ENCODE assay signal across 17 mouse cellular contexts in genomic region chr2:163102900-163103653, GRCm38 (mm10). TPM values are rescaled to one million over a fixed set of nuclear protein-coding genes. Genes with fewer than 3 reads are reported as not detected.
A peak's percentile ranks its signal among the peaks of the same experiment; 100 is the strongest.
DNase-seq lines count a peak whose midpoint lies in the region; ATAC-seq lines count a peak whose summit lies in the region.
"Had no signal": no experiment of that assay in that cellular context is flagged by ENCODE, and none has a peak within 500 bp of the region (broad histone marks: within the 10 kb centered on the region; RNA-seq: fewer than 3 reads in every experiment).

No protein-coding gene starts in this region.

- 78% methylated on average over 18 of the region's 18 CpGs for WGBS in forebrain, embryonic 10.5 days
- 51% methylated on average over 18 of the region's 18 CpGs for WGBS in forebrain, embryonic 15.5 days
- 24% methylated on average over 18 of the region's 18 CpGs for WGBS in embryonic facial prominence, embryonic 15.5 days

- H3K4me1 ChIP-seq in forebrain, embryonic 10.5 days, result peaks cover 54% of the 10 kb centered on the region
- peaks cover 12% of the 10 kb centered on the region for H3K4me1 ChIP-seq in forebrain, embryonic 15.5 days
- peaks cover 21% of the 10 kb centered on the region for H3K4me1 ChIP-seq in embryonic facial prominence, embryonic 15.5 days

- no peak for ATAC-seq in forebrain, embryonic 15.5 days (replicated peaks)
- ATAC-seq in CD4-positive, CD25-positive, alpha-beta regulatory T cell, adult 4 months, result peak; percentile 95
- ATAC-seq in embryonic facial prominence, embryonic 15.5 days (ENCODE audit: insufficient number of reproducible peaks, low FRiP score, low TSS enrichment, low read depth), result no peak
- ATAC-seq in megakaryocyte-erythroid progenitor cell, adult 5-6 weeks (replicated peaks; ENCODE audit: low FRiP score, low TSS enrichment, poor library complexity, severe bottlenecking), result no peak

- no peaks in the 10 kb centered on the region for H3K9me3 ChIP-seq in forebrain, embryonic 10.5 days
- no peaks in the 10 kb centered on the region for H3K9me3 ChIP-seq in forebrain, embryonic 15.5 days
- no peaks in the 10 kb centered on the region for H3K9me3 ChIP-seq in embryonic facial prominence, embryonic 15.5 days (replicated peaks)
- H3K9me3 ChIP-seq: heart, embryonic 15.5 days; hindbrain, embryonic 15.5 days had no signal

- no peaks in the 10 kb centered on the region for H3K36me3 ChIP-seq in forebrain, embryonic 10.5 days (replicated peaks)
- no peaks in the 10 kb centered on the region for H3K36me3 ChIP-seq in forebrain, embryonic 15.5 days
- H3K36me3 ChIP-seq in embryonic facial prominence, embryonic 15.5 days, result no peaks in the 10 kb centered on the region
- H3K36me3 ChIP-seq in splenic B cell, adult 2 months (ENCODE audit: control insufficient read depth, insufficient read depth, low read length, poor library complexity, severe bottlenecking), result no peaks in the 10 kb centered on the region
- H3K36me3 ChIP-seq: heart, embryonic 15.5 days; hindbrain, embryonic 15.5 days had no signal

- H3K9ac ChIP-seq in forebrain, embryonic 15.5 days (replicated peaks), result no peak overlapping the region
- H3K9ac ChIP-seq in embryonic facial prominence, embryonic 15.5 days, result no peak overlapping the region
- H3K9ac ChIP-seq: heart, embryonic 15.5 days; hindbrain, embryonic 15.5 days had no signal

- no peak for DNase-seq in forebrain, embryonic 10.5 days (ENCODE audit: extremely low spot score, low spot score)
- DNase-seq in splenic B cell, adult 2 months (ENCODE audit: low read depth, low spot score), result peak; percentile 3
- no peak for DNase-seq in right cerebral cortex, adult 2 months (ENCODE audit: low spot score in 2 of 2)
- DNase-seq in spleen, postnatal 10 days (ENCODE audit: low spot score in 2 of 2), result no peak
- DNase-seq: adrenal gland, adult 2 months; lung, postnatal 10 days; right cerebral cortex, postnatal 4 days had no signal

- no peak overlapping the region for H3K4me2 ChIP-seq in forebrain, embryonic 15.5 days (replicated peaks)
- no peak overlapping the region for H3K4me2 ChIP-seq in embryonic facial prominence, embryonic 15.5 days (replicated peaks)
- H3K4me2 ChIP-seq: heart, embryonic 15.5 days; hindbrain, embryonic 15.5 days; liver, embryonic 11.5 days had no signal

- H3K4me3 ChIP-seq in forebrain, embryonic 10.5 days, result no peak overlapping the region
- H3K4me3 ChIP-seq in forebrain, embryonic 15.5 days, result no peak overlapping the region
- no peak overlapping the region for H3K4me3 ChIP-seq in embryonic facial prominence, embryonic 15.5 days (replicated peaks)
- H3K4me3 ChIP-seq: heart, embryonic 15.5 days; hindbrain, embryonic 15.5 days had no signal

- 0 out of 2 replicates have a peak overlapping the region, but pooled peaks have one; percentile 25 for H3K27ac ChIP-seq in forebrain, embryonic 10.5 days
- H3K27ac ChIP-seq in forebrain, embryonic 15.5 days (replicated peaks), result no peak overlapping the region
- 0 out of 2 replicates have a peak overlapping the region, but pooled peaks have one; percentile 17 for H3K27ac ChIP-seq in embryonic facial prominence, embryonic 15.5 days (replicated peaks)
- H3K27ac ChIP-seq: heart, embryonic 15.5 days; hindbrain, embryonic 15.5 days had no signal

- H3K27me3 ChIP-seq in forebrain, embryonic 10.5 days (ENCODE audit: poor library complexity, severe bottlenecking), result peaks cover 16% of the 10 kb centered on the region
- H3K27me3 ChIP-seq in forebrain, embryonic 15.5 days, result peaks cover 9% of the 10 kb centered on the region; the same call in 1 of the 2 replicates
- H3K27me3 ChIP-seq in embryonic facial prominence, embryonic 15.5 days, result 0 out of 2 replicates have a peak, but pooled peaks cover 2% of the 10 kb centered on the region
- no peaks in the 10 kb centered on the region for H3K27me3 ChIP-seq in splenic B cell, adult 2 months (ENCODE audit: control insufficient read depth, insufficient read depth, low read length, poor library complexity, severe bottlenecking)
- H3K27me3 ChIP-seq: heart, embryonic 15.5 days had no signal

RNA-seq across cellular contexts. Expression of gene Gtsf1l, which starts 15.4 kb away (rescaled TPM):
- polyA plus RNA-seq in forebrain, embryonic 10.5 days (2016; fragmentation: Nextera tagmentation; extraction: Ambion mirVana), result not detected in 2 replicates
- polyA plus RNA-seq in forebrain, embryonic 15.5 days (2015; fragmentation: Nextera tagmentation; extraction: Ambion mirVana), result not detected in 2 replicates
- not detected for polyA plus RNA-seq in CD4-positive, CD25-positive, alpha-beta regulatory T cell, adult 4 months (2017; shearing (Covaris generic))
- polyA plus RNA-seq in embryonic facial prominence, embryonic 15.5 days (2015; fragmentation: Nextera tagmentation; extraction: Ambion mirVana), result 0.48 TPM in 1 of 2 replicates, not detected in the other
- total RNA-seq in megakaryocyte-erythroid progenitor cell, adult 5-6 weeks (2014; fragmentation: Nextera tagmentation), result not detected in 2 replicates
- total RNA-seq in megakaryocyte-erythroid progenitor cell, adult 5-6 weeks (2017), result not detected in 2 replicates
- total RNA-seq: adrenal gland, adult 2 months; layer of hippocampus, postnatal 14 days; midbrain, postnatal 0 days had no signal
- polyA plus RNA-seq: adrenal gland, adult 2 months; heart, embryonic 15.5 days; hindbrain, embryonic 15.5 days; liver, embryonic 11.5 days; midbrain, postnatal 0 days; stomach, embryonic 16.5 days had no signal

RNA-seq across cellular contexts. Expression of gene Mybl2, which starts 48.6 kb away (rescaled TPM):
- polyA plus RNA-seq in forebrain, embryonic 10.5 days (2016; fragmentation: Nextera tagmentation; extraction: Ambion mirVana), result 63.7 and 65.1 TPM in 2 replicates
- polyA plus RNA-seq in forebrain, embryonic 15.5 days (2015; fragmentation: Nextera tagmentation; extraction: Ambion mirVana), result 11.8 and 14.3 TPM in 2 replicates
- polyA plus RNA-seq in CD4-positive, CD25-positive, alpha-beta regulatory T cell, adult 4 months (2017; shearing (Covaris generic)), result 1 to 10 TPM; 3.4 to 4.4 TPM
- 23.3 and 24.8 TPM in 2 replicates for polyA plus RNA-seq in embryonic facial prominence, embryonic 15.5 days (2015; fragmentation: Nextera tagmentation; extraction: Ambion mirVana)
- total RNA-seq in megakaryocyte-erythroid progenitor cell, adult 5-6 weeks (2014; fragmentation: Nextera tagmentation), result 52.7 and 60.8 TPM in 2 replicates
- 22.3 and 33.9 TPM in 2 replicates for total RNA-seq in megakaryocyte-erythroid progenitor cell, adult 5-6 weeks (2017)
